Mouse (Mus musculus): ENCODE measurements around the gene Sik3. TPM values are rescaled to one million over a fixed set of nuclear protein-coding genes. Genes with fewer than 3 reads are reported as not detected.
A peak's percentile ranks its signal among the peaks of the same experiment; 100 is the strongest.

The Sik3 gene
- polyA plus RNA-seq, 1 experiment from 2014 or later, result 6.4 TPM

GRCm38 (mm10) chr9:46043626-46044025, 31.0 kb downstream of the Sik3 start:
- 86% methylated on average over 8 of the region's 8 CpGs for WGBS
- Histone ChIP-seq H3K36me3 (0 out of 2 replicates have a peak, but pooled peaks cover 8% of the 10 kb centered on the region), H3K27me3 (ENCODE audit: insufficient read depth, poor library complexity, severe bottlenecking) (no peaks in the 10 kb centered on the region), H3K9me3 (no peaks in the 10 kb centered on the region), H3K27ac (no peak overlapping the region), H3K4me3 (no peak overlapping the region), H3K4me1 (peaks cover 19% of the 10 kb centered on the region)
- no peak for DNase-seq (ENCODE audit: low spot score)

- no peak overlapping the region for H3K27ac ChIP-seq
- H3K36me3 ChIP-seq, result no peaks in the 10 kb centered on the region
- 73% methylated on average over 11 of the region's 11 CpGs for WGBS
Observed at GRCm38 (mm10) chr9:46046724-46047517, 34.3 kb downstream of the Sik3 start.

GRCm38 (mm10) chr9:46049525-46049924, 36.9 kb downstream of the Sik3 start:
- DNase-seq (ENCODE audit: low spot score), result no peak
- Histone ChIP-seq H3K36me3 (no peaks in the 10 kb centered on the region), H3K27me3 (ENCODE audit: insufficient read depth, poor library complexity, severe bottlenecking) (no peaks in the 10 kb centered on the region), H3K4me3 (no peak overlapping the region), H3K4me1 (peaks cover 54% of the 10 kb centered on the region), H3K9me3 (no peaks in the 10 kb centered on the region), H3K27ac (no peak overlapping the region)
- 77% methylated on average over 7 of the region's 7 CpGs for WGBS

More at GRCm38 (mm10) chr9:46046724-46047517, 34.3 kb downstream of the Sik3 start:
- peaks cover 38% of the 10 kb centered on the region for H3K4me1 ChIP-seq
- no peak overlapping the region for H3K4me3 ChIP-seq
- no peaks in the 10 kb centered on the region for H3K27me3 ChIP-seq (ENCODE audit: insufficient read depth, poor library complexity, severe bottlenecking)
- no peak for DNase-seq (ENCODE audit: low spot score)
- H3K9me3 ChIP-seq, result no peaks in the 10 kb centered on the region

- no peak for DNase-seq (ENCODE audit: low spot score)
- Histone ChIP-seq H3K4me1 (peaks cover 61% of the 10 kb centered on the region), H3K27me3 (ENCODE audit: insufficient read depth, poor library complexity, severe bottlenecking) (no peaks in the 10 kb centered on the region), H3K27ac (peak overlapping the region; percentile 0; the same call in 1 of the 2 replicates), H3K36me3 (no peaks in the 10 kb centered on the region), H3K4me3 (no peak overlapping the region), H3K9me3 (no peaks in the 10 kb centered on the region)
- WGBS, result 75% methylated on average over 8 of the region's 8 CpGs
Observed at GRCm38 (mm10) chr9:46050203-46050602, 37.6 kb downstream of the Sik3 start.

- H3K27me3 ChIP-seq (ENCODE audit: insufficient read depth, poor library complexity, severe bottlenecking), result no peaks in the 10 kb centered on the region
- DNase-seq (ENCODE audit: low spot score), result no peak
- H3K9me3 ChIP-seq, result no peaks in the 10 kb centered on the region
- H3K27ac ChIP-seq, result no peak overlapping the region
- no peak overlapping the region for H3K4me3 ChIP-seq
- H3K36me3 ChIP-seq, result no peaks in the 10 kb centered on the region
- 88% methylated on average over 9 of the region's 9 CpGs for WGBS
- H3K4me1 ChIP-seq, result peaks cover 65% of the 10 kb centered on the region
Observed at GRCm38 (mm10) chr9:46053014-46053666, 40.5 kb downstream of the Sik3 start.

- no peaks in the 10 kb centered on the region for H3K36me3 ChIP-seq
- no peak overlapping the region for H3K4me3 ChIP-seq
- DNase-seq (ENCODE audit: low spot score), result no peak
- peaks cover 26% of the 10 kb centered on the region for H3K4me1 ChIP-seq
- WGBS, result 83% methylated on average over 3 of the region's 3 CpGs
- H3K27ac ChIP-seq, result no peak overlapping the region
- no peaks in the 10 kb centered on the region for H3K27me3 ChIP-seq (ENCODE audit: insufficient read depth, poor library complexity, severe bottlenecking)
- H3K9me3 ChIP-seq, result no peaks in the 10 kb centered on the region
Observed at GRCm38 (mm10) chr9:46058065-46058464, 45.4 kb downstream of the Sik3 start.

- no peak overlapping the region for H3K4me3 ChIP-seq
- H3K9me3 ChIP-seq, result no peaks in the 10 kb centered on the region
- H3K36me3 ChIP-seq, result no peaks in the 10 kb centered on the region
- no peak for DNase-seq (ENCODE audit: low spot score)
- WGBS, result 93% methylated on average over 2 of the region's 2 CpGs
- no peaks in the 10 kb centered on the region for H3K27me3 ChIP-seq (ENCODE audit: insufficient read depth, poor library complexity, severe bottlenecking)
- no peak overlapping the region for H3K27ac ChIP-seq
- H3K4me1 ChIP-seq, result peaks cover 13% of the 10 kb centered on the region
Observed at GRCm38 (mm10) chr9:46060249-46060648, 47.6 kb downstream of the Sik3 start.

GRCm38 (mm10) chr9:46061696-46062425, 49.2 kb downstream of the Sik3 start:
- Histone ChIP-seq H3K36me3 (no peaks in the 10 kb centered on the region), H3K9me3 (no peaks in the 10 kb centered on the region), H3K4me3 (no peak overlapping the region), H3K27ac (no peak overlapping the region), H3K27me3 (ENCODE audit: insufficient read depth, poor library complexity, severe bottlenecking) (no peaks in the 10 kb centered on the region), H3K4me1 (no peaks in the 10 kb centered on the region)
- DNase-seq (ENCODE audit: low spot score), result no peak
- WGBS, result 81% methylated on average over 9 of the region's 9 CpGs

GRCm38 (mm10) chr9:46064331-46064730, 51.7 kb downstream of the Sik3 start:
- Histone ChIP-seq H3K27me3 (ENCODE audit: insufficient read depth, poor library complexity, severe bottlenecking) (no peaks in the 10 kb centered on the region), H3K4me3 (no peak overlapping the region), H3K36me3 (no peaks in the 10 kb centered on the region), H3K27ac (no peak overlapping the region), H3K9me3 (no peaks in the 10 kb centered on the region), H3K4me1 (peaks cover 13% of the 10 kb centered on the region)
- no peak for DNase-seq (ENCODE audit: low spot score)
- 80% methylated on average over 7 of the region's 7 CpGs for WGBS

- WGBS, result 82% methylated on average over 4 of the region's 4 CpGs
- no peak overlapping the region for H3K27ac ChIP-seq
Observed at GRCm38 (mm10) chr9:46066711-46067110, 54.1 kb downstream of the Sik3 start.

GRCm38 (mm10) chr9:46067691-46068090, 55.1 kb downstream of the Sik3 start:
- WGBS, result 66% methylated on average over 7 of the region's 7 CpGs
- Histone ChIP-seq H3K9me3 (no peaks in the 10 kb centered on the region), H3K4me3 (no peak overlapping the region), H3K36me3 (no peaks in the 10 kb centered on the region), H3K4me1 (peaks cover 28% of the 10 kb centered on the region), H3K27ac (no peak overlapping the region; the same call in 1 of the 2 replicates), H3K27me3 (ENCODE audit: insufficient read depth, poor library complexity, severe bottlenecking) (no peaks in the 10 kb centered on the region)
- no peak for DNase-seq (ENCODE audit: low spot score)

More at GRCm38 (mm10) chr9:46066711-46067110, 54.1 kb downstream of the Sik3 start:
- H3K4me1 ChIP-seq, result peaks cover 28% of the 10 kb centered on the region
- H3K36me3 ChIP-seq, result no peaks in the 10 kb centered on the region
- H3K27me3 ChIP-seq (ENCODE audit: insufficient read depth, poor library complexity, severe bottlenecking), result no peaks in the 10 kb centered on the region
- H3K9me3 ChIP-seq, result no peaks in the 10 kb centered on the region
- no peak overlapping the region for H3K4me3 ChIP-seq
- DNase-seq (ENCODE audit: low spot score), result no peak

- no peak for DNase-seq (ENCODE audit: low spot score)
- no peak overlapping the region for H3K27ac ChIP-seq
- WGBS, result 77% methylated on average over 4 of the region's 4 CpGs
- H3K36me3 ChIP-seq, result no peaks in the 10 kb centered on the region
- H3K4me1 ChIP-seq, result peaks cover 28% of the 10 kb centered on the region
- H3K9me3 ChIP-seq, result no peaks in the 10 kb centered on the region
- H3K4me3 ChIP-seq, result no peak overlapping the region
- H3K27me3 ChIP-seq (ENCODE audit: insufficient read depth, poor library complexity, severe bottlenecking), result no peaks in the 10 kb centered on the region
Observed at GRCm38 (mm10) chr9:46069013-46069412, 56.4 kb downstream of the Sik3 start.
